Mouse (Mus musculus) CH12.LX (cell line): Measurements from ENCODE around the gene Shmt2. TPM values are rescaled to one million over a fixed set of nuclear protein-coding genes. Genes with fewer than 3 reads are reported as not detected.

Experiments
- DNase-seq: peaks from one replicate; pipeline ENCODE4 v3.0.0-alpha.2; 2013; ENCODE audit errors: extremely low read depth
- H3K27ac ChIP-seq: 2 replicates; pipeline ENCODE4 v1.5.1; 2012; ENCODE audit warnings: low read depth, mild to moderate bottlenecking, control low read depth, moderate library complexity; ENCODE audit not compliant: insufficient read depth
- H3K27me3 ChIP-seq: replicated peaks from 2 replicates; pipeline ENCODE3; 2012; ENCODE audit warnings: inconsistent platforms
- H3K36me3 ChIP-seq, 2 experiments: replicated peaks in 1 of 2; 2 replicates each; pipeline versions ENCODE3 to v1.6.1; 2012; ENCODE audit warnings: inconsistent platforms in 1 of 2, low read length in 1 of 2, mild to moderate bottlenecking in 1 of 2, mixed read lengths in 1 of 2, moderate library complexity in 1 of 2; ENCODE audit not compliant: control insufficient read depth in 1 of 2, insufficient read depth in 1 of 2
- H3K4me1 ChIP-seq, 2 experiments: 2 replicates each; pipeline ENCODE4 v1.6.1; 2012; ENCODE audit warnings: inconsistent platforms in 1 of 2, moderate library complexity in 1 of 2; ENCODE audit not compliant: insufficient read depth in 2 of 2, control insufficient read depth in 1 of 2
- H3K4me2 ChIP-seq: 2 replicates; pipeline ENCODE4 v1.6.1; 2012; ENCODE audit warnings: low read depth, mild to moderate bottlenecking, control low read depth; ENCODE audit not compliant: poor library complexity, insufficient read depth, severe bottlenecking
- H3K4me3 ChIP-seq, 3 experiments: fragments of 150-350 bp in 1 of 3; sonication (generic) in 1 of 3; replicated peaks in 1 of 3; 2 replicates each; pipeline versions ENCODE3 to v1.5.1; 2011 to 2012; ENCODE audit warnings: low read depth in 2 of 3, low read length in 2 of 3, mild to moderate bottlenecking in 2 of 3, moderate library complexity in 2 of 3, control low read depth in 1 of 3, improper control_type of control experiment in 1 of 3, inconsistent platforms in 1 of 3, mixed read lengths in 1 of 3; ENCODE audit not compliant: poor library complexity in 1 of 3
- H3K79me2 ChIP-seq: replicated peaks from 2 replicates; pipeline ENCODE4 v1.6.1; 2012; ENCODE audit warnings: mild to moderate bottlenecking, moderate library complexity; ENCODE audit not compliant: control insufficient read depth, poor library complexity, insufficient read depth, severe bottlenecking; ENCODE audit errors: extremely low read depth
- H3K9ac ChIP-seq: 2 replicates; pipeline ENCODE4 v1.6.1; 2012; ENCODE audit warnings: low read depth, mild to moderate bottlenecking, control low read depth, moderate library complexity; ENCODE audit not compliant: insufficient read depth
- H3K9me3 ChIP-seq: replicated peaks from 2 replicates; pipeline ENCODE3; 2012; ENCODE audit warnings: low read length, inconsistent platforms, mixed read lengths
- BHLHE40 ChIP-seq: IDR thresholded peaks from 2 replicates; pipeline ENCODE4 v1.6.1; 2011; ENCODE audit warnings: mild to moderate bottlenecking, low read depth, low read length, improper control_type of control experiment
- CHD1 ChIP-seq: IDR thresholded peaks from 2 replicates; pipeline ENCODE4 v1.6.1; 2012; ENCODE audit warnings: low read depth, low read length, improper control_type of control experiment, inconsistent platforms
- CHD2 ChIP-seq: IDR thresholded peaks from 2 replicates; pipeline ENCODE4 v1.6.1; 2011; ENCODE audit warnings: low read length, improper control_type of control experiment
- CTCF ChIP-seq, 2 experiments: IDR thresholded peaks in 1 of 2; conservative IDR thresholded peaks in 1 of 2; 2 replicates each; pipeline ENCODE4 v1.5.1; 2011 to 2012; ENCODE audit warnings: low read depth in 2 of 2, low read length in 2 of 2, improper control_type of control experiment in 1 of 2, inconsistent platforms in 1 of 2, mild to moderate bottlenecking in 1 of 2, moderate library complexity in 1 of 2
- E2F4 ChIP-seq: IDR thresholded peaks from 2 replicates; pipeline ENCODE4 v1.6.1; 2011; ENCODE audit warnings: low read depth, low read length, improper control_type of control experiment; ENCODE audit not compliant: insufficient replicate concordance
- ELF1 ChIP-seq: IDR thresholded peaks from 2 replicates; pipeline ENCODE4 v1.6.1; 2014; ENCODE audit warnings: low read depth, mild to moderate bottlenecking, inconsistent platforms, low read length, improper control_type of control experiment
- ETS1 ChIP-seq: conservative IDR thresholded peaks from 2 replicates; pipeline ENCODE4 v1.6.1; 2012; ENCODE audit warnings: low read depth, mild to moderate bottlenecking, inconsistent platforms, low read length, improper control_type of control experiment, moderate library complexity
- GABPA ChIP-seq: IDR thresholded peaks from 2 replicates; pipeline ENCODE4 v1.6.1; 2012; ENCODE audit warnings: low read depth, low read length, improper control_type of control experiment, inconsistent platforms; ENCODE audit not compliant: insufficient replicate concordance
- HCFC1 ChIP-seq: IDR thresholded peaks from 2 replicates; pipeline ENCODE4 v1.6.1; 2012; ENCODE audit warnings: low read depth, mild to moderate bottlenecking, inconsistent platforms, low read length, improper control_type of control experiment
- IRF4 ChIP-seq: IDR thresholded peaks from 2 replicates; pipeline ENCODE4 v1.6.1; 2014; ENCODE audit warnings: low read depth, mild to moderate bottlenecking, inconsistent platforms, low read length, improper control_type of control experiment
- JUND ChIP-seq: conservative IDR thresholded peaks from 2 replicates; pipeline ENCODE4 v1.6.1; 2011; ENCODE audit warnings: low read depth, low read length, improper control_type of control experiment
- KAT2A ChIP-seq: IDR thresholded peaks from 2 replicates; pipeline ENCODE4 v1.6.1; 2012; ENCODE audit warnings: low read length, improper control_type of control experiment, inconsistent platforms; ENCODE audit not compliant: insufficient replicate concordance
- MAZ ChIP-seq: IDR thresholded peaks from 2 replicates; pipeline ENCODE4 v1.6.1; 2012; ENCODE audit warnings: low read depth, mild to moderate bottlenecking, inconsistent platforms, low read length, improper control_type of control experiment, moderate library complexity
- PAX5 ChIP-seq: IDR thresholded peaks from 2 replicates; pipeline ENCODE4 v1.6.1; 2012; ENCODE audit warnings: low read length, inconsistent platforms, mixed read lengths
- POLR2A ChIP-seq: IDR thresholded peaks from 2 replicates; pipeline ENCODE4 v1.6.1; 2011; ENCODE audit warnings: low read depth, mild to moderate bottlenecking, improper control_type of control experiment, low read length
- RAD21 ChIP-seq: IDR thresholded peaks from 2 replicates; pipeline ENCODE4 v1.6.1; 2011; ENCODE audit warnings: low read depth, mild to moderate bottlenecking, low read length, improper control_type of control experiment, moderate library complexity
- RCOR1 ChIP-seq: conservative IDR thresholded peaks from 2 replicates; pipeline ENCODE4 v1.6.1; 2012; ENCODE audit warnings: low read depth, mild to moderate bottlenecking, inconsistent platforms, low read length, improper control_type of control experiment
- SIN3A ChIP-seq: IDR thresholded peaks from 2 replicates; pipeline ENCODE4 v1.6.1; 2012; ENCODE audit warnings: low read length, improper control_type of control experiment, inconsistent platforms
- SMC3 ChIP-seq: IDR thresholded peaks from 2 replicates; pipeline ENCODE4 v1.6.1; 2011; ENCODE audit warnings: low read depth, low read length, improper control_type of control experiment
- TCF12 ChIP-seq: IDR thresholded peaks from 2 replicates; pipeline ENCODE4 v1.6.1; 2014; ENCODE audit warnings: low read depth, mild to moderate bottlenecking, inconsistent platforms, low read length, improper control_type of control experiment
- UBTF ChIP-seq: IDR thresholded peaks from 2 replicates; pipeline ENCODE4 v1.6.1; 2012; ENCODE audit warnings: low read depth, mild to moderate bottlenecking, inconsistent platforms, low read length, improper control_type of control experiment, moderate library complexity
- USF2 ChIP-seq: conservative IDR thresholded peaks from 2 replicates; pipeline ENCODE4 v1.6.1; 2011; ENCODE audit warnings: low read depth, low read length, improper control_type of control experiment
- ZC3H11A ChIP-seq: IDR thresholded peaks from 2 replicates; pipeline ENCODE4 v1.6.1; 2012; ENCODE audit warnings: low read depth, mild to moderate bottlenecking, inconsistent platforms, low read length, improper control_type of control experiment
- ZKSCAN1 ChIP-seq: IDR thresholded peaks from 2 replicates; pipeline ENCODE4 v1.6.1; 2012; ENCODE audit warnings: low read depth, inconsistent platforms, low read length, improper control_type of control experiment, borderline replicate concordance
- ZMIZ1 ChIP-seq: IDR thresholded peaks from 2 replicates; pipeline ENCODE4 v1.6.1; 2012; ENCODE audit warnings: low read depth, mild to moderate bottlenecking, inconsistent platforms, low read length, improper control_type of control experiment
- dilution Hi-C: fragments of 300-500 bp; cut with MboI; formaldehyde crosslinking; loops from 2 replicates; pipeline ENCODE4 v1.14.3; 2020; ENCODE audit warnings: low sequenced_read_pairs; ENCODE audit not compliant: extremely low pct_unique_long_range_greater_than_20kb, extremely low pct_ligation_motif_present
- in situ Hi-C: fragments of 300-500 bp; cut with MboI; formaldehyde crosslinking; loops from 3 replicates; pipeline ENCODE4 v1.14.3; 2019; ENCODE audit warnings: low sequenced_read_pairs, low pct_ligation_motif_present, low pct_unique_long_range_greater_than_20kb, mixed read lengths
- polyA plus RNA-seq: library from polyadenylated mRNA; unstranded; fragments of >175 nt; gene quantifications from 2 replicates; pipeline ENCODE4 v1.2.1, GENCODE M21; 2012; ENCODE audit warnings: low read depth; ENCODE audit not compliant: insufficient read length
- total RNA-seq, 2 experiments: library from RNA; depleted of rRNA; stranded (reverse); fragments of 300-350 nt in 1 of 2; fragments of >200 nt in 1 of 2; gene quantifications; 2 replicates each; pipeline ENCODE4 v1.2.3; 2012 to 2014

Shmt2 gene
- total and polyA plus RNA-seq, 3 experiments = 267 to 353 (median 317) TPM

DNA sequence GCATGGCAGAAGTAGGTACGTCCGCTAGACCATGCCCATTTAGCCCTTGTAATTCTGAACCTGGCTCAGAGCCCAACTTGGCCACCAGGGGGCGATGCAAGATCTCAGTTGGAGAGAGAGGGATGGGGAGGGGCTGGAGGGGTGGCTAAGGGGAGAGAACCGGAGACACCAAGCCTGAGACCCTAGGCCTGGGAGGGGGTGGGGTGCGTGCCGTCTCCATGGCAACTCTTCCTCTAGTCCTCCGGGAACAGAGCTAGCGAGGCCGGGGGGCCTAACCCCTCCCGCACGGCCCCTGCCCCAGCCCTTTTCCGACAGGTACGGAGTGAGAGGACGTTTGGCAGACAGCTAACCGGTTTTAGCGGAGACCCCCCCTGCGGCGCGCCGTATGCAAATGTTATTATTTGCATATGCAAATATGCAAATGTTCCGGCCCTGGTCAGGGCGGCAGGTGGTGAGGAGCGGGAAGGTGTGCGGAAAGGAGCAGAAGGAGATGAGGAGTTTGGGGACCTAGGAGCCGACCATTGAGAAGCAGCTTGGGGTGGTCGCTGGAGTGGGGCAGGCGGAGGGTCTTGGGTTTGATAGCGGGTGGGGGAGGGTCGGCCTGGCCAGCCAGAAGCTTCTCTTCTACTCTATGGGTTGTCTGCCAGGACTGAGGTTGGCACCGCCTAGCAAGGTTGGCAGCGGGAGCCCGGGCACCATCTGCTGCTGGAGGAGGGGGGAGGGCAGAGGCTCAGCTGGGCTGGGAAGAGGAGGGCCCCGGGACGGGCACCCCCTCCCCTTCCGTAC, 13.0 kb downstream of the Shmt2 start:
- Histone ChIP-seq H3K4me1 (peaks cover 24 to 45% of the 10 kb centered on the region in 2 experiments), H3K9me3 (no peaks in the 10 kb centered on the region), H3K79me2 (no peaks in the 10 kb centered on the region), H3K4me3 (peak overlapping the region; percentile 37 to 45 (median 45)), H3K9ac (peak overlapping the region; percentile 8; the same call in 1 of the 2 replicates), H3K36me3 (peaks cover 0 to 5% of the 10 kb centered on the region in 2 experiments), H3K4me2 (peak overlapping the region; percentile 70), H3K27ac (peak overlapping the region; percentile 29; the same call in 1 of the 2 replicates), H3K27me3 (peaks cover 17% of the 10 kb centered on the region)
- TF ChIP-seq ZC3H11A (peak; percentile 39; the same call in 1 of the 2 replicates), ZKSCAN1 (no peak), IRF4 (peak; percentile 62; the same call in 1 of the 2 replicates), CTCF (conservative IDR thresholded peaks at IDR 0.05 in 1 of 2, IDR thresholded peaks at IDR 0.05 in 1 of 2; ENCODE audit: low read depth in 2 of 2, low read length in 2 of 2) (peak; percentile 52 to 97; a peak in 3 of 4 replicates), E2F4 (0 out of 2 replicates have a peak, but pooled peaks have one; percentile 8), RCOR1 (0 out of 2 replicates have a peak, but pooled peaks have one; percentile 26), POLR2A (peak; percentile 62; the same call in 1 of the 2 replicates), KAT2A (no peak), CHD2 (peak; percentile 61; the same call in 1 of the 2 replicates), BHLHE40 (peak; percentile 58), HCFC1 (peak; percentile 23; the same call in 1 of the 2 replicates), CHD1 (no peak), GABPA (no peak), PAX5 (no peak), SMC3 (peak; percentile 83), RAD21 (peak; percentile 83), ELF1 (no peak), SIN3A (peak; percentile 74; the same call in 1 of the 2 replicates), USF2 (no peak), JUND (no peak), TCF12 (peak; percentile 82; the same call in 1 of the 2 replicates), UBTF (no peak), MAZ (peak; percentile 99), ETS1 (peak; percentile 75), ZMIZ1 (no peak)
- dilution Hi-C loops = no loop called here
- in situ Hi-C loops = loop anchor here (5.0 kb wide), 1 partner anchor 33 kb away; no protein-coding TSS in a partner anchor
- DNase-seq = peak; percentile 97
